Mouse (Mus musculus): ENCODE data around the gene AI854703.

Gene AI854703

GRCm38 (mm10) chr6:48626464-48626863 is at the start of gene AI854703:
TSS of gene AI854703 (plus strand) at chr6:48626764.
- no peak for DNase-seq (ENCODE audit: low spot score in 2 of 2)

- no peak for DNase-seq (ENCODE audit: low spot score in 2 of 2)
These were observed 47.8 kb upstream of the AI854703 start for GRCm38 (mm10) chr6:48578736-48579135.

- DNase-seq (ENCODE audit: low spot score in 2 of 2): no peak
These were observed 47.3 kb upstream of the AI854703 start for GRCm38 (mm10) chr6:48579215-48579648.

- DNase-seq (ENCODE audit: low spot score in 2 of 2): no peak
These were observed 45.3 kb upstream of the AI854703 start for GRCm38 (mm10) chr6:48581257-48581656.

GRCm38 (mm10) chr6:48582037-48582436 is 44.5 kb upstream of the AI854703 start:
- DNase-seq (ENCODE audit: low spot score in 2 of 2): no peak

- no peak for DNase-seq (ENCODE audit: low spot score in 2 of 2)
These were observed 37.3 kb upstream of the AI854703 start, which contains the start of gene Gm45021 for GRCm38 (mm10) chr6:48589194-48589750. TSS of gene Gm45021 (plus strand) at chr6:48589610.

- no peak for DNase-seq (ENCODE audit: low spot score in 2 of 2)
These were observed 35.2 kb upstream of the AI854703 start for GRCm38 (mm10) chr6:48591221-48591845.

GRCm38 (mm10) chr6:48591871-48592270 is 34.7 kb upstream of the AI854703 start:
- DNase-seq (ENCODE audit: low spot score in 2 of 2): no peak

- peak; percentile 92 to 94 for DNase-seq (ENCODE audit: low spot score in 2 of 2)
These were observed 33.2 kb upstream of the AI854703 start, which contains the start of the genes Repin1 and Gm44965 for GRCm38 (mm10) chr6:48593158-48594042. TSS of gene Repin1 (plus strand) at chr6:48593883. TSS of gene Gm44965 (plus strand) at chr6:48593941.

- peak in 1 of 2 experiments; percentile 38 for DNase-seq (ENCODE audit: low spot score in 2 of 2)
These were observed 32.4 kb upstream of the AI854703 start for GRCm38 (mm10) chr6:48594043-48594738.

- DNase-seq (ENCODE audit: low spot score in 2 of 2): no peak
These were observed 31.3 kb upstream of the AI854703 start for GRCm38 (mm10) chr6:48595278-48595677.

- no peak for DNase-seq (ENCODE audit: low spot score in 2 of 2)
These were observed 29.9 kb upstream of the AI854703 start for GRCm38 (mm10) chr6:48596545-48597232.

- no peak for DNase-seq (ENCODE audit: low spot score in 2 of 2)
These were observed 29.3 kb upstream of the AI854703 start for GRCm38 (mm10) chr6:48597233-48597625.

- no peak for DNase-seq (ENCODE audit: low spot score in 2 of 2)
These were observed 26.0 kb upstream of the AI854703 start for GRCm38 (mm10) chr6:48600594-48600993.

GRCm38 (mm10) chr6:48601271-48602079 is 25.1 kb upstream of the AI854703 start, which contains the start of gene Zfp775:
TSS of gene Zfp775 (plus strand) at chr6:48602063.
- peak; percentile 95 to 96 for DNase-seq (ENCODE audit: low spot score in 2 of 2)

- peak in 1 of 2 experiments; percentile 22 for DNase-seq (ENCODE audit: low spot score in 2 of 2)
These were observed 24.4 kb upstream of the AI854703 start for GRCm38 (mm10) chr6:48602080-48602741.

GRCm38 (mm10) chr6:48608124-48608523 is 18.4 kb upstream of the AI854703 start:
- no peak for DNase-seq (ENCODE audit: low spot score in 2 of 2)

- DNase-seq (ENCODE audit: low spot score in 2 of 2): no peak
These were observed 17.1 kb upstream of the AI854703 start for GRCm38 (mm10) chr6:48609512-48609911.

GRCm38 (mm10) chr6:48610657-48611056 is 15.9 kb upstream of the AI854703 start:
- no peak for DNase-seq (ENCODE audit: low spot score in 2 of 2)

GRCm38 (mm10) chr6:48613464-48613863 is 13.1 kb upstream of the AI854703 start:
- no peak for DNase-seq (ENCODE audit: low spot score in 2 of 2)
